Mouse (Mus musculus): ENCODE measurements around the gene Snx3.

The Snx3 gene

DNA sequence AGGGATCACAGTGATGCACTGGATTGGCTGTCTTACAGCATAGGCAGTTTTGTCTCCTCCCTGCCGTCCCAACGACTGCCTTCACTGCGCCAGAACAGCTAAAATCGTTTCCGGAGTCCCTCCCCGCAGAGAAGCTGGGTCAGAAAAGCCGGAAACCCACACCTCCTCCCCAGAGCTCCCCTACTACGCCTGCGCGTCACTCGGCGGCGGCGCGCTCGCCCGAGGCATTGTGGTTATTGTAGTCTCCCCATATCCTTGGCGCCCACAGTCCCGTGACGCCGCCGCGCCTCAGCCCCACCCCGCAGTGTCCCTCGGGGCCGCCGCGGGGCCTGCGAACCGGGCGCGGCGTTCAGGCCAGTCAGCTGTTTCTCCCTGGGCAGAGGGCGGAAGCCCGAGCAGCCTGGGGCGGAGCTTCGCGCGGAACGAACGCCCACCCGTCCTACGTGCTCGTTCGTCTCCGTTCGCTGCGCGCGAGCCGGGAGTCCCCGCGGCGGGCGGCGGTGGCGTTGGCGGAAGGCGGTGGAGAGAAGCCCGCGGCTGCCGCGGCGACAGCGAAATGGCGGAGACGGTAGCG is at the start of gene Snx3:
Snx3 (plus strand) TSS at position 256 of the 574 bp plus-strand sequence.
- no peak; the same call in 1 of the 2 replicates for TF ChIP-seq GATA4 (IDR thresholded peaks at IDR 0.05; ENCODE audit: insufficient replicate concordance, low read length)

DNA sequence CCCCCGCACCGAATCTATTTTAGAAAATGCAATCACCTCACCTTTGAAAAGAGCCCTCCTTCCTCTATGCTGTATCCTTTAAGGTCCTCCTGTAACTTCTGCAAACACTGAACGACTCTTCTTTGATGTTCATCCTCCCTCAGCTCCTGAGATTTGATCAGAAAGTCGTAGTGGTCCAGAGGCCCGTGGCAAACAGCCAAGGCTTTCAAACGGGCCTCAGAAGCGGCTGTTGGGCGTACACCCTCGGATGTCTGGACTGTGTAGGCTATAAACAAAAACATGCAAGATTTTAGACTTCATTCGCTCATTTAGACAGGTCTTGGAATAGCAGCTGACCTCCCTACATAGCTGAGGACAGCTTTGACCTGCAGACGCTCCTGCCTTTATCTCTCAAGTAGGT is 47.6 kb upstream of the Snx3 start:
- TF ChIP-seq GATA4 (IDR thresholded peaks at IDR 0.05; ENCODE audit: insufficient replicate concordance, low read length): no peak

DNA sequence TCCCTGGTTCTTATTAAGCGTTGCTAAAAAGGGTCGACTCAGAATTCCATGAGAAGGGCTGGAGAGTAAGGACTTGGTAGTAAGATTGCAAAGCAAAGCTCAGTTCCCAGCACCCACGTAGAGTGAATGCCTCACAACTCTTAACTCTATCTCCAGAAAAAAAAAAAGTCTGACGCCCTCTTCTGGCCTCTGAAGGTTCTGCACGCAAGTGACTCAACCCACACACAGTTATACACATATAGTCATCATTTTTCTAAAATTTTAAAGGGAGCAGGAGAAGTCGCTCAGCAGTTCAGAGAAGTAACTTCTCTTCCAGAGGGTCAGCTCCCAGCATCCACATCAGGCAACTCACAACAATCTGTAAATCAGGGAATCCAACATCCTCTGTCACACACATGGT is 47.1 kb upstream of the Snx3 start:
- TF ChIP-seq GATA4 (IDR thresholded peaks at IDR 0.05; ENCODE audit: insufficient replicate concordance, low read length): no peak

DNA sequence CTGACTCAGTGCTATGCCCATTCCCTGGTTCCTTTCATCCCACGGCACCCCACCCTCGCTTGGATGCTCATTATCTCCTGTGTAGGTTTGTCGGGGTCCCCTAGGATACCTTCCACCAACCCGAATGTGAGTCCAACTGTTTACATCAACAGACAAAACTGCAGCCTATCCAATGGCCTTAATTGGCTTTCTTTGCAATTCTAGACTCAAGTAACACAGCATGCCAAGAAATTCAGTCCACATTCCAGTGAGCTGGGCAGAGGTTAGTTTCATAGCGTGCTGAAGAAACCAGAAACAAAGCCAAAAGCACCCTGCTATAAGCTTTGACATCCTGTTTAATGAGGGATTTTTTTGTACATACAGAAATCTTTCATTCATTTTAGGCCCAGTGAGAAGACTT is 45.8 kb upstream of the Snx3 start:
- no peak for TF ChIP-seq GATA4 (IDR thresholded peaks at IDR 0.05; ENCODE audit: insufficient replicate concordance, low read length)

DNA sequence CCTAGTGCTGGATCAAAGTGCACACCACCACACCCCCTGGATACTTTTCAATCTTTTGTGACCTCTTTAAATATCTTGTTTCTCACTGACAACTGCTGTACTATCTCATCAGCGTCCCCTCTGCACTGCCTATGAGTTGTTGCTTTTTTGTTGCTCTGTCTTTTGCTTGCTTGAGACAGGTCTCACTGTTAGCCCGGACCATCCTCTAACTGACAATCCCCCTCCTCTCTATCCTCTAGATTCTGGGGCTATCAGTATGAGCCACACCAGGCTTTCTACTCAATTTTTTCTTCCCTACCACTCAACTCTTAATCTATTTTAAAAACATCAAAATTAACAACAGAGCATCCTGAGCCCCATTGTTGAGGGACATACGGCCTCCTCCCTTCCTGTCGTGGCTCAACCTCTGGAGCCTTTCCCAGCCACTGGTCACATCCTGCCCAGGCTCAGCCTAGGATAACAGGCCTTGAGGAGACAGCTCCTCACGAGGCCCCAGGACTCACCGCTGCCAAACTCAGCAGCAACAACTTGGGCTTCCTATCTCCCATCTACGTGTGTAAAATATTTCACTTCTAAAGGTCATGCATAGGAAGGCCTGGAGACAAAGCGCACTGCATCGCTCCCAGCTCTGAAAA is 44.2 kb upstream of the Snx3 start:
- TF ChIP-seq GATA4 (IDR thresholded peaks at IDR 0.05; ENCODE audit: insufficient replicate concordance, low read length): peak; percentile 60; the same call in 1 of the 2 replicates

DNA sequence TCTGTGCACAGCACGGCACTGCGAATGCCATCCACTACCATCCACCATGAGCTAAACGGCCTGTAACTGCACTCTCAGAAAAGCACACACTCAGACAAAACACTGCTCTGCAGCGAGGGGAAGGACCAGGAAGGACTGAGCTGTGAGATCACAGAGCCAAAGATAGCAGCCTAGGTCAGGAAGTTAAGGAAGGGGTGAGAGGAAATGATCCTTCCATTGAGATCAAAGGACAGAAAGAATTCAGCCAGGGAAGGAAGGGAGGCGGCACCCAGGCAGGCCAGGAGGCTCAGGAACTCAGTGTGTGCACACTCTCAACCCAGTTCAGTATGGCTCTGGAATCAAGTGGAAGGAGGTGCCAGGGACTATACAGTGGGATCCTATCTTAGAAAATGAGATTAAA is 37.6 kb upstream of the Snx3 start:
- TF ChIP-seq GATA4 (IDR thresholded peaks at IDR 0.05; ENCODE audit: insufficient replicate concordance, low read length): peak; percentile 76; the same call in 1 of the 2 replicates

DNA sequence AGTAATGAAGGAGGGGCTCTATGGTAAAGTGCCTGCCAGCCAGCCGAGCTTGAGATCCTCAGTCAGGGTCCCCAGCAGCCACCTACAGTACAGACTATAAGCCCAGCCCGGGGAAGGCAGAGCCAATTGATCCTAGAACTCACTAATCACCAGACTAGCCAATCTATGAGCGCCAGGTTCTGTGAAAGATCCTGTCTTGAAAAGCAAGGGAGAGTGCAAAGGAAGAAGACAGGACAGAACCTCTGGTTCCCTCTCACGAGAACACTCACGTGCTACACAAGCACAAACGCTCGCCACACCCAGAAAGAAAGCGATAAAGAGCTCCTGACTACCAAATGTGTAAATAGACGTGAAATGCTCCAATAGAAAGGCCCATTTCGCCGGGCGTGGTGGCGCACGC is 37.0 kb upstream of the Snx3 start:
- no peak for TF ChIP-seq GATA4 (IDR thresholded peaks at IDR 0.05; ENCODE audit: insufficient replicate concordance, low read length)

DNA sequence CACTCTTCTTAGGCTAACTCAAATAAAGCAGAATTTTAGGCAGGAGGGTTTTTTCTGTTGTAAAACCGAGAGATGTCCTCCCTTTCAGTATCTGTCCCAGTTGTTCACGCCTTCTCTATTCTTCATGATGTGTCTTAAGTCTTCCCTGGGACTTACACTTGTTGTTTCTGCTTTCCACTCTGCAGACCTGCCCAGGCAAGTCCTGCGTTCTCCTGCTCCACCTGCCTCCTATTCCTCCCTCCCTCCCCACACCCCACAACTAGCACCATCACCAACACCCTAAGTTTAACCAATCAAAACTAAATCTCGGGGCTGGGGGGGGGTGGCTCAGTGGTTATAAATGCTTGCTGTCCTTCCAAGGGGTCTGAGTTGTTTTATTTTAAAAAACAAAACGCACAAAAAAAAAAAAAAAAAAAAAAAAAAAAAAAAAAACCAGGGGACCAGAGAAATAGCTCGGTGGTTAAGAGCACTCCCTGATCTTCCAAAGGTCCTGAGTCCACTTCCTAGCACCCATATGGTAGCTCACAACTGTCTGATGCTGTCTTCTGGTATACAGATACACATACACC is 26.8 kb upstream of the Snx3 start:
- no peak for TF ChIP-seq GATA4 (IDR thresholded peaks at IDR 0.05; ENCODE audit: insufficient replicate concordance, low read length)

DNA sequence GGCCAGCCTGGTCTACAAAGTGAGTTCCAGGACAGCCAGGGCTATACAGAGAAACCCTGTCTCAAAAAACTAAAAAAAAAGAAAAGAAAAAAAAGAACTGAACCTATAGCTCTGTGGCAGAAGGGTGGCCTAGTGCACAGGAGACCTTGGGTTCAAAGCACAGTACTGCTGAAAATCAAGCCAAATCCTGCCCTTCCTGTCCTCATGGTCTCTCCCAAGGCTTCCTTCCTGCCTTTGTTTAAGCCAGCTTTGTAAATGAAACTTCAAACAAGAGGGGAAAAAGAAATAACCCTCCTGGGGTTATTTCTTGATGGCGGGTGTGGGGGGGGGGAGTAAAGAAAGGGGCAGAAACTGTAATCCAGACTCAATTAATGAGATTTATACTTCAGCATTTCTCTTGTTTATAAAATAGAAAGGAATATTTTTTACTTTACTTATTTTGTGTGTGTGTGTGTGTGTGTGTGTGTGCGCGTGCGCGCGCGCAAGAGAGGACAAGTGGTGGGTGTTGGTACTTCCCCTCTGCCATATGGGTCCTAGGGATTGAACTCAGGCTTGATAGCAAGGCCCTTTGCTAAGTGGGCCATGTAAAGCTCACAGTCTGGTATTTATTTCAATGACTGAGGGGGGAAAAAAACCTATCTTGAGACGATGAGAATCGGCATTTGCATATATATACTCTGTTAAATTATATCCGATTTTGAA is 24.9 kb upstream of the Snx3 start:
- TF ChIP-seq GATA4 (IDR thresholded peaks at IDR 0.05; ENCODE audit: insufficient replicate concordance, low read length): no peak

DNA sequence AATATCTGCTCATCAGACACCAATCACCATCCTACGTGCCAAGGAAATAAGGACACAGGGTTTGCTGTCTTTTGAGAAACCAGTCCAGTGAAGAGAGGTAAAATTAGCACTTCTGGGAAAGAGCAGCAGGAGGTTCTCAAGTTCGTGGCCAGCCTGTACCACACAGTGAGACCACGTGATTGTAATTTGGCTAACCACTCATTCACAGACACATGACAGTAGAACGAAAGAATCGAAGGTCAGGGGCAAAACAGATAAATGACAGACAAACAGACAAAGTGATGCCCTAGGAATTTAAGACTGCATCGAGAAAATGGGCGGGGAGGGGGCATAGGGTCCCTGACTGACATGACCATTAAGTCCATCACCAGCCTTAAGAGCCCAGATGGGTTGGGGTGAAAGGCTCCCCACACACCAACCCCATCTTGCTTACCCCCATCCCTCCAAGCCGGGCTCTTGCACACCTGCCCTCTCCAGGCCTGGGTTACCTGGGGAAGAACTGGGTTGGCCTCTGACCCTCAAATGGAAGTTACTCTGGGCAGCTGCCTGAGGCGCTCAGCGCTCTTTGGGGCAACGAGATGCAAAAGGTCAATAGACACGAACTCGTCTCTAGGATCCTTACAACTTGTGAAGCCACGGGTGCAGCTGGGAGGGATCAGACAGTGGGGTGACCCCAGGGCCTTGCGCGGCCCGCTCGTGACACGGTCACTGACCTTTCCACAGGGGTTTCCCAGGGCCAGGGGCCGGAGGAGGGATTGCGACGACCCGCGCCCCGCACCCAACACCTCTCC is 24.1 kb upstream of the Snx3 start:
- TF ChIP-seq GATA4 (IDR thresholded peaks at IDR 0.05; ENCODE audit: insufficient replicate concordance, low read length): no peak

DNA sequence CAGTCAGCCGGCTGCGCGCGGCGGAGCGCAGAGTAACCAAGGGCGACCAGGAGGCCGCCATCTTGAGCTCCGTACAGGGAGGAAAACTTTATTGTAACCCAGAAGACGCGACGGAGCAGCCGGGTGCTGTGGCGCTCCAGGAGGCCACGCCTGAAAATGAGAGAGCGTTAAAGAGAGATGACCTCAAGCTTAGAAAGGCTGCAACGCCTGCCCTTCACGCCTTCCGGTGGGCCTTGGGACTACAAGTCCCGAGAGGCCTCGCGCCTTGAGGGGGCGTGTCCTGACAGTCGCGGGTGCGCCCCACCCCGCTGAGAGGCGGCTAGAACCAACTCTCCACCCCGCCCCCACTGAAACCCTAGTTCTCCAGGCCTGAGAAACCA is 23.5 kb upstream of the Snx3 start, which contains the start of gene Afg1l:
Afg1l (minus strand) TSS at position 225 of the 380 bp plus-strand sequence.
- TF ChIP-seq GATA4 (IDR thresholded peaks at IDR 0.05; ENCODE audit: insufficient replicate concordance, low read length): peak; percentile 29; the same call in 1 of the 2 replicates

DNA sequence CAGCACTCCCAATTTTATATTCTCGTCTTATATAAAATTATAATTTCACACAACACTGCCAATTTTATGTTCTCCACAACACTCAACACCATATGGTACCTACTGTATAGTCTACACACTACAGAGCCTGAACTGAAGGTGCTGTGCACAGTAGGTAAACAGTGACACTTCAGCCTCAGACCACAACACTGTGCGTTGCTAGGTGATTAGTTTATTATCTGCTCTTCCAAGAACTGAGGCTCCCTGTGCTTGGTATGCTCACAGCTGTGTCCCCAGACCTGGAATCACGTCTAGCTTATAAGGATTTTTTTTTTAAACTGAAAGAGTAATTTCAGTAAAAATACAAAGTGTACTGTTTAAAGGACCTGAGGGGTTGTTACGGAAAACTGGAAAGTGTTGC is 21.1 kb upstream of the Snx3 start:
- TF ChIP-seq GATA4 (IDR thresholded peaks at IDR 0.05; ENCODE audit: insufficient replicate concordance, low read length): no peak

DNA sequence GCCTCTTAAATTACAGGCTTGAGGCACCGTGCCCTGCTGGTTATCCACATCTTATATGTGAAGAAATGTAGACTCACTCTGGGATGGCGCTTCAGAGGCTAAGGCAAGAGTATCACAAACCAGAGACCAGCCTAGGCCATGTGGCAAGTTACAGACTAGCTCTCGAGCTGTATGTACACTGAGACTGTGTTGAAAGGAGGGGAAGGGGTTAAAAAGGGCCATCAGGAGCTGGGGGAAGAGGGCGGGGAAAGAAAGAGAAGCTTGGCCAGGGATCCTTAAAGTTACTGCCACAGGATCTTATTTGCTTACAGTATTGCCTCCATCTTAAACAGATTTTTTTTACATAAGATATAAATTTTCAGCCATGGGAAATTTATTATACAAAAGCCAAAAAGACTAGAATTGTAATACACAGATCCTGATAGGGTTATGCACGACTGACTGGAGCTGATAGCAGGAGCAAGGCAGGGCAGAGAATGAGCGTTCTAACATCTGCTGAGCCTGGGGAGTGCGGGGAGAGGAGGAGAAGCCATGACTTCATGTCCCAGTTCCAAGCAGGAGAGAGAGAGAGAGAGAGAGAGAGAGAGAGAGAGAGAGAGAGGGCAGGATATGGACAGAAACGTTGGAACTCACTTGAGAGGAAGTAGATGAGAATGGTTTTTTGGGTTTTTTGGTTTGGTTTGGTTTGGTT is 13.1 kb upstream of the Snx3 start:
- no peak for TF ChIP-seq GATA4 (IDR thresholded peaks at IDR 0.05; ENCODE audit: insufficient replicate concordance, low read length)

DNA sequence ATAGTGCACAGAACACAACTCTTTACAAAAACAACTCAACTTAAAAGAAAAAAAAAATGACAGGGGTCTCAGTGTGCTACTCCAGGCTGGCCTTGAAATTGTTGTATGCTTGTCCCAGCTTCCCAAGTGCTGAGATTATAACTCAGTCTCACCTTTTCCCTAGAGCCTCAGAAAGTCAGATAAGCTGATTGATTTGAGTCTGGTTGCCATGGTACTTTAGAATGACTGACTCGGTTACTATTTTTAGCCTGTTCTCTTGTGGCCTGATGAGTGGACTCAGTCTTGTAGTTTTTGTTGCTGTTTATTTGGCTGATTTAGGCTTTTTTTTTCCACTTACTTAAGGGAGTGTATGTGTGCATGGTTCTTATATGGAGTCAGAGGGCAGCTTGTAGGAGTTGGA is 10.7 kb upstream of the Snx3 start:
- TF ChIP-seq GATA4 (IDR thresholded peaks at IDR 0.05; ENCODE audit: insufficient replicate concordance, low read length): no peak; the same call in 1 of the 2 replicates

Data from liver, adult (tissue).